Mouse (Mus musculus) liver, embryonic 14.5 days (tissue): ENCODE results near the gene Polr3gl.
A peak's percentile ranks its signal among the peaks of the same experiment; 100 is the strongest.

Source experiments
- CTCF ChIP-seq: IDR thresholded peaks from 2 replicates; pipeline ENCODE4 v1.5.1; 2016; ENCODE audit warnings: antibody characterized with exemption, low read depth, control low read depth
- EP300 ChIP-seq: IDR thresholded peaks from 2 replicates; pipeline ENCODE4 v1.6.1; 2016; ENCODE audit warnings: antibody characterized with exemption, low read depth

GRCm38 (mm10) chr3:96541328-96542078, 52.5 kb downstream of the Polr3gl start:
- peak; percentile 42 for TF ChIP-seq CTCF
- TF ChIP-seq EP300: no peak
